Mouse (Mus musculus) heart, adult 2 months (tissue): ENCODE measurements around the gene Adam1a.

Source experiments
- CTCF ChIP-seq: fragments of 200-600 bp; IDR thresholded peaks from 2 replicates; pipeline ENCODE4 v1.8.1; 2022; ENCODE audit warnings: antibody characterized with exemption, mild to moderate bottlenecking, moderate library complexity
- POLR2A ChIP-seq: fragments of 200-500 bp; IDR thresholded peaks from 2 replicates; pipeline ENCODE4 v1.6.1; 2011; ENCODE audit warnings: mild to moderate bottlenecking, low read depth, low read length, control low read depth; ENCODE audit not compliant: insufficient read depth

DNA sequence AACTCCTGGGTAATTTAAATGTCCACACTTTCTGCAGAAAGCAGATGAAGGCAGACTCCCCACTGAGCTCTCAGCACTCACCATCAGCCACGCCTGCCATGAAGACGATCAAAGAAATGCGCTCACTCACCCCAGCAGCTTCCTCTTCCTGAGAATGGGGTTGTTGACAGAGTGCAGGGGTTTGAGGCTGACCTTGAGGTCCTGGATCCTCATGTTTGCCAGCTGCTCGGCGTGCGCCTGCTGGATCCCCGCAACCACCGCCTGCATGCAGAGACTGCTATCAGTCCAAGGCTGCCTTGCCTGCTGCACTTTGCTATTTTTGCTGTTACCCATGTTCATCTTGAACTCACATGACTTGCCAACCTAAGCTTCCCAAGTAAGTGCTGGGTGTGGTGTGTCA, 18.3 kb downstream of the Adam1a start:
- TF ChIP-seq CTCF (no peak), POLR2A (no peak)
